Mouse (Mus musculus) frontal cortex, adult 2 months (tissue): ENCODE measurements at regions not wholly inside any gene's neighbourhood (a gene's known extent, or its start where the extent isn't known, plus 50 kb on each side); places are given as distances from the start of the nearest gene placed in this dataset.

Experiments
- DNase-seq, 2 experiments: peaks; one replicate each; pipeline ENCODE4 v3.0.0; 2022; ENCODE audit warnings: low spot score in 1 of 2; ENCODE audit errors: extremely low spot score in 1 of 2

DNA sequence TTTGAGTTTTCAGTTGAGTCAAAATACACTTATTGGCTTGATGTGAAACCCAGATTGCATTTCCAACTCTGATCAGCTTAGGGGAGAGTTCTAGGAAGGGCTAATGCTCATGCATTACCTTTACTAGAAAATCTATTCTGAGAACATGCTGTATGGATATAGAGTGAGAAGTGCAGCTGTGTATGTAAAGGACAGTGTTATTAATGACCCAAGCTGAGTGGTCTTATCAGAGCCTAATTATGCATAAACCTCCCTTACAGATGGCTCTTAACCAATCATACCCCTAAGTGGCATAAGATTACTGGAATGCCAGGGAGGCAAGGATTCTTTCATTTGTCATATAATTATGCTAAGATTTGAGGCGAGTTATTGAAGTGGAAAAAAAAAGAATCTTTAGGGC lies 210.6 kb upstream of the 2610001J05Rik start:
- no peak for DNase-seq

DNA sequence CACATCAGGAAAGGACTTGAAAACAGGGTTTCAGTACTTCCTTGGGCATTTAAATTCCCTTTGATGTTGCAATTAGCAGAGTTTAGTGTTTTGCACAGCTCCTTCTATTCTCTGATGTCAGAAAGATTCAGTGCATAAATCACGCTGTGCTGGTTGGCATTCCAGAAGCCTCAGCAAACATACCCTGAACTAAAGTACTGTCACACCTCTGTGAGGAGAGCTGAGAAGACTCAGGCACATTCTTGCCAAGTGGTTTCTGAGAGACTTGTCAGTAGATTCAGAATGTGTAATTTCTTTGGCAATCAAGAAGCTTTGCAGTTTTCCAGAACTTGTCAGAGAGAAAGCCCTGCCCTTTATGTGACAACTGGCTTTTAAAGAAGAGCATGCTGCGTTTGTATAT lies 192.4 kb upstream of the 2610001J05Rik start:
- peak; percentile 30 to 45 for DNase-seq

DNA sequence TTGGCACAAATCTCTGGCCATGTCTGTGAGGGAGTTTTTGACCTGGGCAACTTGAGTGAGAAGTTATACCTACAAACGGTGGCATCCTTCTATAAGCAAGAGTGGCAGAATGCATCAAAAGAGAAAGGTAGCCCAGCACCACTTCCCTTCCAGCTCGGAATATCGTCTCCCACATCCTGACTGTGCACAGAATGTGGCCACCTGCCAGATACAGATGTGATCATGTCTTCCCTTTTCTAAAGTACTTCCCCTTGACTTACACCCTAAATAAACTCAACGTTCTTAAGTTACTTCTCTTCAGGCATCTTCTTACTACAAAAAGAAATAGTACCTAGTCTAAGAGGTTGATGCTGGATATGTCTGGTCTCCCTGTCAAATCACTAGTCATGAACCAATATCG lies 175.2 kb upstream of the 2610001J05Rik start:
- DNase-seq = no peak

DNA sequence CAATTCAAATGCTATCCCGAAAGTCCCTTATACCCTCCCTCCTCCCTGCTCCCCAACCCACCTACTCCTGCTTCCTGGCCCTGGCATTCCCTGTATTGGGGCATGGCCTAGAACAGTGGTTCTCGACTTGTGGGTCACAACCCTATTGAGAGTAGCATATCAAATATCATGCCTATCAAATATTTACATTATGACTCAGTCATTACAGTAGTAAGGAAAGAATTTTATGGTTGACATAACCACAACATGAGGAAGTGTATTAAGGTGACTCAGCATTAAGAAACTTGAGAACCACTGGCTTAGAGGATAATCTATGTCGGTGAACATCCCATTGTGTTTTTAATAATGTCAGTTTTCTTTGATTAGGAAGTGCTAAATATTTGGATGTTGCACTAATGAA lies 173.3 kb upstream of the 2610001J05Rik start:
- no peak for DNase-seq

DNA sequence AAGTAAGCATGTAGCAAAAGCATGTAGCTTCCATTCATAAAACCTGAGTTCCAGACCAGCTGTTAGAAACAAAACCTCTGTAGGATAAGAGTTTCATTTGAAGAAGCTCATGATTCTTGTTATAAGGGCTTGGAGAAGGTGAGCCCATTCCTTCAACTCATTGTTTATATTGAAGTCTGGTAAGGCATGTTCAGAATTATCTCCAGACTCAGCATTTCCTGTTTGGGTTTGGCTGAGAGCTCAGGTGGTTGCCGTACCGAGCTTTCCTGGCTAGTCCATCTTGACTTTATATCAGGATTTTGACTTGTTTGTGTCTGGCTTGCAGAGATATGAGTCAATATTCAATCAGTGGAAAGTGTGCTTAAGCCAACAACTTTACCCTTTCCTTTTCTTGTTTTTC lies 154.6 kb upstream of the 2610001J05Rik start:
- no peak for DNase-seq

DNA sequence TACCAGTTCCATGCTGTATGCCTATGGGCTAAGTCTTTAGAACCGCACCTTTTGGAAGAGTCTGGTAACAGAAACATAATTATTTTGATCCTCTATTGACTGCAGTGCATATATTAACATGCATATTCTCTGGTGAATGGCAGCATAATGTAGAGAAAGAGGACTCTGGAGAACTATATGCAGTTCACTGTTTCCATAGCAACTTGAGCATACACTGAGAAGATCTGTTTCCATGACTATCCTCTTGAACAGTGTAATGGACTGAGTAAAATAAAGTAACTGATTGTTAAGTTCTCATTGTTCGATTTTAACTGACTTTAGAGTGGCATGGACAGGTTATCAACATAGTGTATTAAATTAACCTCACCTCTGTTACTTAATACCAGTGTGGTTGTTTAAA lies 147.6 kb upstream of the 2610001J05Rik start:
- peak in 1 of 2 experiments; percentile 25 for DNase-seq

DNA sequence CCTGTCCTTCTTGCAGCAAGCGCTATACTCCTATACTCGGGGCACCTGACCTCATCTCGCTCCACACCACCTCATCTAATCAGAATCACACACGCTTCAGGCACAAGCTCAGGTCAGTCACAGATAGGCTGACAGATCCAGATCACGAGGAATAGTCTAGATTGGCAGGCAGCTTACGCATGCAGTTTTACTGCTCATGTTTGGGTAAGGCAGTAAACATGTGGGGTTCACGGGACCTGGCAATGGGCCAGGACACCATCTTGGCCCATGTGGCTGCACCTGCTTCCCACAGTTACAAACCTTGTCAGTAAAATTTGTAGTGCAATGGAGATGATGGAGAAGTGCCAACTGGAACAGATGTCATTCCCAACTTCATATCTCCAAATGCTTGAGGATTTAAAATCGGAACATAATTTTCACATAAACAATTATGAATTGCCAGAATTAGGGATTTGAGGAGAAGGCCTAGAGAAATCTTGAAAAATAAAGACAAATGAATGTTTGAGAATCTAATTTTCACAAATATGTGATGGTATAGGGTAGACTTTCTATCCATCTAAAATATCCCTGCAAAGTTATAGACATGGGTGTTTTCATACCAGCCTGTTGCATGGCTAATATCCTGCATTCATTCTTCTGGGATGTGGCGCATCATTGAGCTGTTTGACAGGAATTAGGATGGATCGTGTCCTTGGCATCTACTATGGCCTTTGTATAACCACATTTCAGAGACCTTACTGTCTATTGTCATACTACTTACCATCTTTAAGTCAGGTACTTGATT lies 111.5 kb upstream of the 2610001J05Rik start:
- DNase-seq = peak; percentile 15 to 56

DNA sequence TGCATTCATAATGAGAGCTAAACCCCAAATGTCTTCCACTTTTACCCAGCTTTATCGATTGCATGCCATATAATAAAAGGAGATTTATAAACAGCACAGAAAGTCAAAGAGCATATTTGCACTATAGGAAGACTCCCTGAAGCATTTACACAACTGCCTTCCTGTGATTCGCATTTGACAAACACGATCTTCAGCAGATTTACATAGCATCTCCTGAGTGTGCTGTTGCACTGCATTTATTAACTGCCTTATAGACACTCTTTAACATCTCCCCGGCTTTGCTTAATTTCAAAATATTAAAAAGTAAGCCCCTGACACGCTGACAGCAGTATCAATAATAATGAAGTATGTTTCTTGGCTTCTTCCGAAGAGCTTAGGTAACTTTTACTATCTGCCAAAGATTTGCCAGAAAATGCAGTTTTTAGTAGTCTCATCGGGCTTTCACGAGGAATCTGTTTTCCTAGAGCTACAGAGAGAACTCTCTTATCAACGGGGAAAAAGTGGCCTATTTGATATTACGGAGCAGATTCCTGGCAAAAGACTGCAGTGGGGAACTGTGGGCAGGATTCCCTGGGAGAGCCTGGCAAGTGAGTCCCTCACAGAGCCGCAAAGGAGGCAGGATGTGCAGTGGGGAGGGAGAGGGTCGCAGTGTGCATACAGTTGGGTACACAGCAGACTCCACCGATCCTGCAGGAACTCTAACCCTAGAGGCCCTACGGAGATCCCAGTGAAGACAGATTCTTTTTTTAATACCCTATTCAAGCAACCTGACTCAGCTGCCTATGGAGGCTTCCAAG lies 103.6 kb upstream of the 2610001J05Rik start:
- peak in 1 of 2 experiments; percentile 30 for DNase-seq

DNA sequence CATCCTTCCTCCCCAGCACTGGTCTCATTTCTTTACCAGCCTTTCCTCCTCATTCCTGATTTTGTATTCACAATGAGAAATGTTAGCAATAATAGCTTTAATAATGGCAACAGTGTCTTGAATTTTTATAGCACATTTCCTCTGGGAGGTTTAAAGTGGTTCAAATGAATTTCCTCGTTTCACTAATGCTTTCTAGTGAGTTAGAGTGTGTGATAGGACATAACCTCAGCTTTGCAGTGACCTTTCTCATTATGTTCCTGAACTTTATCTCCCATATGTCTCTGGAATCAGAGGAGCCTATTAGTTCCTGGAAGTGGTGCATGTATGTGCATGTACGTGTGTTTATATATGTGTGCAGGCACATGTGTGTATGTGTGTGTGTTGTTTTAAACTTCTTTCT lies 93.2 kb upstream of the 2610001J05Rik start:
- no peak for DNase-seq

DNA sequence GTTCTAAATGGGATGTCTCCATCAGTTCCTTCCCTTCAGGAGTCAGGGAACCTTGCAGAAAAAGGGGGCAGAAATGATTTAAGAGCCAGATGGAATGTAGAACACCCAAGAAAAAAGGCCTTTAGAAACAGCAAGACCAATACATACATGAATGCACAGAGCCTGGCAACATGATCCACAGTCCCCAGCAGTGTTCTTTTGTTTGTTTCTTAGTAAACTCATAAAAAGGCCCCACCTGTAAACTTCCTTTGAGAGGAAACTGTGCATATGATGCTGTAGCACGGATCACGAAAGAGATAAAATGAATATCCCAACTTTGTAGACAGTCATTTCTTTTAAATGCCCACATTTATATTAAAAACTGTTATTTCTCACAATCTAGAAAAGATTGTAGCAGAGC lies 92.7 kb upstream of the 2610001J05Rik start:
- no peak for DNase-seq

DNA sequence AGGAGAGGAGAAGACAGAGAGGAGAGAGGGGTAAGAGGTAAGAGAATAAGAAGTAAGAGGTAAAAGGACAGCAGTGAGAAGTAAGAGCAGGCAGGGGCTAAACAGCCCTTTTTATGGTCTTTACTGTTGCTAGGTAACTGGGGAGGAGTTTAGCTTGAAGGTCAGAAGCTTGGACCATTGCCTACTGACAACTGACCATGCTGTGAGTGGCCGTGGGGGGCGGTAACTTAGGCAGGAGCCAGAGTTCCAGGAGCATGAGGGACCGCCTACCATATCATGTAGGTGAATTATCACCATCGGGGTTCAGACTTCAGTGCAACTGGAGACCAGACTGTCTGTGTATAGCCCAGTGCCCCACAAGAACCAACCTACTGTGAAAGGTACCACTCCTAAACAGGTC lies 78.3 kb upstream of the 2610001J05Rik start:
- DNase-seq = no peak

DNA sequence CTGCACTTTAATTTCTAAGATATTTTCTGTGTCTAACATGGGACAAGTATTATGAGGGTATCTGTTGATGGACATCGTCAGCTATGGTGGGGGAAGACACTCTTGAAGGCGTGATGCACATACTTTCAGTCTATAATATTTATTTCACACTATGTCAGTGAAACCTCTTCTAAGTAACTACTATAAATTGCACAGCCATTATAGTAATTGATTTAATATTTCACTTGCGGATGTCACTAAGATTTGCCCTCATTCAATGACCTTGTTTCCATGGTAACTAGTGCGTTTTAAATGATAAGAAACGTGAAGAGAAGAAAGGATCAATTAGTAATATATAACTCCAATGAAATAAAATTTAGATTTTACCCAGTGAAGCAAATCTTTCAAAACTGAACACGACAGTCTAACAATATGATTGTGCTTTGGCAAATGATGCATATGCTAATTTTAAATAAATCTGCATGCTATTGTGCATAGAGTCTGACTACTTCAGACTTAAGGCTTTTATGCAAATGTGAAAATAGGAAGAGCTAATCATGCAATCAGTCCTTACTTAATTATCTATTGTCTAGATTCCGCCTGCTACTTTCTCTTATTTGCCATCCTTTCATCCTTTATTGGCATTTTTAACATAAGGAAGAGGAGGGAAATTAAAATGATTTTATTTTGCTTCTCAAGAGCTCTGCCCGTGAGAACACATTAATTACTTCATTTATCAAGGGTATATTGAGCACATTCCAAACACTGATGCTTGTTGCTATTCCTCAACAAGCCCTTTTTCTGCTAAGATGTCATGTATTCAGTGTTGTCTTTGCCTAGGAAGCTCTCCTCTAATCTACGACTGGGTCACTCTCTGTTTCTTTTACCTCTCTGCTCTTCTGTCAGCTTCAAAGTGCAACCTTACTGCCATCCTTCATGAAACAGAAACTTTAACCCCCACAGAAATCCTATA lies 49.8 kb upstream of the 2610001J05Rik start:
- DNase-seq = no peak
